Comparison of ENCODE assay signal across 9 mouse cellular contexts in genomic region chrX:16766156-16766555, GRCm38 (mm10). TPM values are rescaled to one million over a fixed set of nuclear protein-coding genes. Genes with fewer than 3 reads are reported as not detected.
DNase-seq lines count a peak whose midpoint lies in the region; ATAC-seq and TF ChIP-seq lines count a peak whose summit lies in the region.
"Had no signal": no experiment of that assay in that cellular context is flagged by ENCODE, and none has a peak within 500 bp of the region (broad histone marks: within the 10 kb centered on the region; RNA-seq: fewer than 3 reads in every experiment).

No protein-coding gene starts in this region.

- no peaks in the 10 kb centered on the region for H3K4me1 ChIP-seq in forebrain, embryonic 13.5 days
- no peaks in the 10 kb centered on the region for H3K4me1 ChIP-seq in forebrain, embryonic 16.5 days (replicated peaks; ENCODE audit: control insufficient read depth, insufficient read depth, low read length)
- no peaks in the 10 kb centered on the region for H3K4me1 ChIP-seq in liver, postnatal 0 days (ENCODE audit: insufficient read depth)
- H3K4me1 ChIP-seq in liver, embryonic 12.5 days, result no peaks in the 10 kb centered on the region
- H3K4me1 ChIP-seq in hindbrain, embryonic 12.5 days, result no peaks in the 10 kb centered on the region

- no peaks in the 10 kb centered on the region for H3K36me3 ChIP-seq in forebrain, embryonic 13.5 days (ENCODE audit: poor library complexity, severe bottlenecking)
- no peaks in the 10 kb centered on the region for H3K36me3 ChIP-seq in forebrain, embryonic 16.5 days (ENCODE audit: control insufficient read depth, insufficient read depth)
- H3K36me3 ChIP-seq in liver, postnatal 0 days (replicated peaks; ENCODE audit: insufficient read depth, low read length), result no peaks in the 10 kb centered on the region
- H3K36me3 ChIP-seq in liver, embryonic 12.5 days, result no peaks in the 10 kb centered on the region
- H3K36me3 ChIP-seq in hindbrain, embryonic 12.5 days, result no peaks in the 10 kb centered on the region

- no peak overlapping the region for H3K4me3 ChIP-seq in forebrain, embryonic 13.5 days
- H3K4me3 ChIP-seq in forebrain, embryonic 16.5 days (replicated peaks; ENCODE audit: low read length), result no peak overlapping the region
- no peak overlapping the region for H3K4me3 ChIP-seq in liver, postnatal 0 days (ENCODE audit: low read depth, low read length)
- no peak overlapping the region for H3K4me3 ChIP-seq in liver, embryonic 12.5 days
- H3K4me3 ChIP-seq in hindbrain, embryonic 12.5 days, result no peak overlapping the region

- 0 out of 2 replicates have a peak, but pooled peaks have one; percentile 27 for ATAC-seq in forebrain, embryonic 13.5 days
- ATAC-seq in forebrain, embryonic 16.5 days, result no peak
- ATAC-seq in liver, postnatal 0 days, result no peak
- ATAC-seq in liver, embryonic 12.5 days, result no peak
- ATAC-seq in hindbrain, embryonic 12.5 days (ENCODE audit: low FRiP score), result no peak

- no peaks in the 10 kb centered on the region for H3K27me3 ChIP-seq in forebrain, embryonic 13.5 days
- no peaks in the 10 kb centered on the region for H3K27me3 ChIP-seq in forebrain, embryonic 16.5 days (replicated peaks; ENCODE audit: control insufficient read depth, insufficient read depth, low read length)
- H3K27me3 ChIP-seq in liver, postnatal 0 days (ENCODE audit: insufficient read depth, low read length), result no peaks in the 10 kb centered on the region
- H3K27me3 ChIP-seq in liver, embryonic 12.5 days (replicated peaks), result no peaks in the 10 kb centered on the region
- no peaks in the 10 kb centered on the region for H3K27me3 ChIP-seq in hindbrain, embryonic 12.5 days
- H3K27me3 ChIP-seq: CH12.LX had no signal

- DNase-seq in liver, postnatal 0 days, result no peak
- DNase-seq in frontal cortex, postnatal 36 days (ENCODE audit: low spot score in 2 of 2), result peak; percentile 13 to 40
- peak; percentile 2 for DNase-seq in retina, postnatal 1 day
- no peak for DNase-seq in spleen, adult 18-20 months

- H3K9ac ChIP-seq in forebrain, embryonic 13.5 days, result no peak overlapping the region
- H3K9ac ChIP-seq in forebrain, embryonic 16.5 days (replicated peaks; ENCODE audit: low read depth, low read length), result no peak overlapping the region
- no peak overlapping the region for H3K9ac ChIP-seq in liver, postnatal 0 days (replicated peaks)
- H3K9ac ChIP-seq in liver, embryonic 12.5 days, result no peak overlapping the region
- no peak overlapping the region for H3K9ac ChIP-seq in hindbrain, embryonic 12.5 days

- no peak overlapping the region for H3K27ac ChIP-seq in forebrain, embryonic 13.5 days
- H3K27ac ChIP-seq in forebrain, embryonic 16.5 days (ENCODE audit: low read length), result no peak overlapping the region
- H3K27ac ChIP-seq in liver, postnatal 0 days (ENCODE audit: low read depth), result no peak overlapping the region
- H3K27ac ChIP-seq in liver, embryonic 12.5 days, result no peak overlapping the region
- no peak overlapping the region for H3K27ac ChIP-seq in hindbrain, embryonic 12.5 days

- no peaks in the 10 kb centered on the region for H3K9me3 ChIP-seq in forebrain, embryonic 13.5 days (replicated peaks)
- no peaks in the 10 kb centered on the region for H3K9me3 ChIP-seq in forebrain, embryonic 16.5 days (ENCODE audit: control insufficient read depth, low read length)
- no peaks in the 10 kb centered on the region for H3K9me3 ChIP-seq in liver, postnatal 0 days (ENCODE audit: low read length)
- H3K9me3 ChIP-seq in liver, embryonic 12.5 days (replicated peaks), result no peaks in the 10 kb centered on the region
- no peaks in the 10 kb centered on the region for H3K9me3 ChIP-seq in hindbrain, embryonic 12.5 days (replicated peaks)

- peak; percentile 41 for TF ChIP-seq CTCF in liver, postnatal 0 days (IDR thresholded peaks at IDR 0.05; ENCODE audit: low read depth)

- no peak overlapping the region for H3K4me2 ChIP-seq in forebrain, embryonic 13.5 days
- H3K4me2 ChIP-seq in forebrain, embryonic 16.5 days (ENCODE audit: low read length), result no peak overlapping the region
- no peak overlapping the region for H3K4me2 ChIP-seq in liver, postnatal 0 days (ENCODE audit: low read depth, low read length)
- no peak overlapping the region for H3K4me2 ChIP-seq in liver, embryonic 12.5 days
- no peak overlapping the region for H3K4me2 ChIP-seq in hindbrain, embryonic 12.5 days (replicated peaks)

- no peak for TF ChIP-seq EP300 in liver, postnatal 0 days (IDR thresholded peaks at IDR 0.05; ENCODE audit: low read depth)

- 71% methylated on average over 4 of the region's 4 CpGs for WGBS in forebrain, embryonic 13.5 days
- WGBS in forebrain, embryonic 16.5 days, result 72% methylated on average over 4 of the region's 4 CpGs
- 67% methylated on average over 4 of the region's 4 CpGs for WGBS in liver, postnatal 0 days (ENCODE audit: insufficient replicate concordance)
- WGBS in liver, embryonic 12.5 days (ENCODE audit: insufficient replicate concordance), result 61% methylated on average over 4 of the region's 4 CpGs
- 66% methylated on average over 4 of the region's 4 CpGs for WGBS in hindbrain, embryonic 12.5 days

RNA-seq across cellular contexts. Expression of gene Maob, which starts 51.0 kb away (rescaled TPM):
- 1.6 and 1.7 TPM in 2 replicates for polyA plus RNA-seq in forebrain, embryonic 13.5 days (2015; fragmentation: Nextera tagmentation; extraction: Ambion mirVana)
- polyA plus RNA-seq in forebrain, embryonic 16.5 days (2015; fragmentation: Nextera tagmentation; extraction: Ambion mirVana), result 2.2 and 2.9 TPM in 2 replicates
- polyA plus RNA-seq in liver, postnatal 0 days (2015; fragmentation: Nextera tagmentation; extraction: Ambion mirVana), result 74.5 and 76.7 TPM in 2 replicates
- 24.2 and 25.2 TPM in 2 replicates for polyA plus RNA-seq in liver, embryonic 12.5 days (2016; fragmentation: Nextera tagmentation; extraction: Ambion mirVana)
- polyA plus RNA-seq in hindbrain, embryonic 12.5 days (2016; fragmentation: Nextera tagmentation; extraction: Ambion mirVana), result 4.5 and 7.6 TPM in 2 replicates

Comparison
In these comparisons a context has a peak if more than half of its experiments do, and no peak if none do; other contexts are left out.
1. DNase-seq: peak in frontal cortex, postnatal 36 days (2 of 2) and retina, postnatal 1 day (single experiment); none in liver, postnatal 0 days (single experiment) and spleen, adult 18-20 months (0 of 2).